Mouse (Mus musculus) CH12.LX (cell line): ENCODE measurements around the gene 2810459M11Rik. TPM values are rescaled to one million over a fixed set of nuclear protein-coding genes. Genes with fewer than 3 reads are reported as not detected.
A peak's percentile ranks its signal among the peaks of the same experiment; 100 is the strongest.

Source experiments
- DNase-seq: peaks from one replicate; pipeline ENCODE4 v3.0.0-alpha.2; 2013; ENCODE audit errors: extremely low read depth
- H3K27ac ChIP-seq: 2 replicates; pipeline ENCODE4 v1.5.1; 2012; ENCODE audit warnings: low read depth, mild to moderate bottlenecking, control low read depth, moderate library complexity; ENCODE audit not compliant: insufficient read depth
- H3K27me3 ChIP-seq: replicated peaks from 2 replicates; pipeline ENCODE3; 2012; ENCODE audit warnings: inconsistent platforms
- H3K36me3 ChIP-seq, 2 experiments: replicated peaks in 1 of 2; 2 replicates each; pipeline versions ENCODE3 to v1.6.1; 2012; ENCODE audit warnings: inconsistent platforms in 1 of 2, low read length in 1 of 2, mild to moderate bottlenecking in 1 of 2, mixed read lengths in 1 of 2, moderate library complexity in 1 of 2; ENCODE audit not compliant: control insufficient read depth in 1 of 2, insufficient read depth in 1 of 2
- H3K4me1 ChIP-seq, 2 experiments: 2 replicates each; pipeline ENCODE4 v1.6.1; 2012; ENCODE audit warnings: inconsistent platforms in 1 of 2, moderate library complexity in 1 of 2; ENCODE audit not compliant: insufficient read depth in 2 of 2, control insufficient read depth in 1 of 2
- H3K4me2 ChIP-seq: 2 replicates; pipeline ENCODE4 v1.6.1; 2012; ENCODE audit warnings: low read depth, mild to moderate bottlenecking, control low read depth; ENCODE audit not compliant: poor library complexity, insufficient read depth, severe bottlenecking
- H3K4me3 ChIP-seq, 3 experiments: fragments of 150-350 bp in 1 of 3; sonication (generic) in 1 of 3; replicated peaks in 1 of 3; 2 replicates each; pipeline versions ENCODE3 to v1.5.1; 2011 to 2012; ENCODE audit warnings: low read depth in 2 of 3, low read length in 2 of 3, mild to moderate bottlenecking in 2 of 3, moderate library complexity in 2 of 3, control low read depth in 1 of 3, improper control_type of control experiment in 1 of 3, inconsistent platforms in 1 of 3, mixed read lengths in 1 of 3; ENCODE audit not compliant: poor library complexity in 1 of 3
- H3K79me2 ChIP-seq: replicated peaks from 2 replicates; pipeline ENCODE4 v1.6.1; 2012; ENCODE audit warnings: mild to moderate bottlenecking, moderate library complexity; ENCODE audit not compliant: control insufficient read depth, poor library complexity, insufficient read depth, severe bottlenecking; ENCODE audit errors: extremely low read depth
- H3K9ac ChIP-seq: 2 replicates; pipeline ENCODE4 v1.6.1; 2012; ENCODE audit warnings: low read depth, mild to moderate bottlenecking, control low read depth, moderate library complexity; ENCODE audit not compliant: insufficient read depth
- H3K9me3 ChIP-seq: replicated peaks from 2 replicates; pipeline ENCODE3; 2012; ENCODE audit warnings: low read length, inconsistent platforms, mixed read lengths
- BHLHE40 ChIP-seq: IDR thresholded peaks from 2 replicates; pipeline ENCODE4 v1.6.1; 2011; ENCODE audit warnings: mild to moderate bottlenecking, low read depth, low read length, improper control_type of control experiment
- CHD1 ChIP-seq: IDR thresholded peaks from 2 replicates; pipeline ENCODE4 v1.6.1; 2012; ENCODE audit warnings: low read depth, low read length, improper control_type of control experiment, inconsistent platforms
- CHD2 ChIP-seq: IDR thresholded peaks from 2 replicates; pipeline ENCODE4 v1.6.1; 2011; ENCODE audit warnings: low read length, improper control_type of control experiment
- E2F4 ChIP-seq: IDR thresholded peaks from 2 replicates; pipeline ENCODE4 v1.6.1; 2011; ENCODE audit warnings: low read depth, low read length, improper control_type of control experiment; ENCODE audit not compliant: insufficient replicate concordance
- ELF1 ChIP-seq: IDR thresholded peaks from 2 replicates; pipeline ENCODE4 v1.6.1; 2014; ENCODE audit warnings: low read depth, mild to moderate bottlenecking, inconsistent platforms, low read length, improper control_type of control experiment
- EP300 ChIP-seq: IDR thresholded peaks from 2 replicates; pipeline ENCODE4 v1.6.1; 2011; ENCODE audit warnings: low read length, improper control_type of control experiment
- ETS1 ChIP-seq: conservative IDR thresholded peaks from 2 replicates; pipeline ENCODE4 v1.6.1; 2012; ENCODE audit warnings: low read depth, mild to moderate bottlenecking, inconsistent platforms, low read length, improper control_type of control experiment, moderate library complexity
- GABPA ChIP-seq: IDR thresholded peaks from 2 replicates; pipeline ENCODE4 v1.6.1; 2012; ENCODE audit warnings: low read depth, low read length, improper control_type of control experiment, inconsistent platforms; ENCODE audit not compliant: insufficient replicate concordance
- HCFC1 ChIP-seq: IDR thresholded peaks from 2 replicates; pipeline ENCODE4 v1.6.1; 2012; ENCODE audit warnings: low read depth, mild to moderate bottlenecking, inconsistent platforms, low read length, improper control_type of control experiment
- IRF4 ChIP-seq: IDR thresholded peaks from 2 replicates; pipeline ENCODE4 v1.6.1; 2014; ENCODE audit warnings: low read depth, mild to moderate bottlenecking, inconsistent platforms, low read length, improper control_type of control experiment
- JUN ChIP-seq: IDR thresholded peaks from 2 replicates; pipeline ENCODE4 v1.6.1; 2011; ENCODE audit warnings: low read depth, mild to moderate bottlenecking, low read length, improper control_type of control experiment, moderate library complexity; ENCODE audit not compliant: insufficient read depth
- JUND ChIP-seq: conservative IDR thresholded peaks from 2 replicates; pipeline ENCODE4 v1.6.1; 2011; ENCODE audit warnings: low read depth, low read length, improper control_type of control experiment
- KAT2A ChIP-seq: IDR thresholded peaks from 2 replicates; pipeline ENCODE4 v1.6.1; 2012; ENCODE audit warnings: low read length, improper control_type of control experiment, inconsistent platforms; ENCODE audit not compliant: insufficient replicate concordance
- MAFK ChIP-seq: IDR thresholded peaks from 2 replicates; pipeline ENCODE4 v1.6.1; 2011; ENCODE audit warnings: low read length, improper control_type of control experiment; ENCODE audit not compliant: insufficient replicate concordance
- MAZ ChIP-seq: IDR thresholded peaks from 2 replicates; pipeline ENCODE4 v1.6.1; 2012; ENCODE audit warnings: low read depth, mild to moderate bottlenecking, inconsistent platforms, low read length, improper control_type of control experiment, moderate library complexity
- MEF2A ChIP-seq: IDR thresholded peaks from 2 replicates; pipeline ENCODE4 v1.6.1; 2014; ENCODE audit warnings: low read depth, mild to moderate bottlenecking, inconsistent platforms, low read length, improper control_type of control experiment, borderline replicate concordance
- MXI1 ChIP-seq: IDR thresholded peaks from 2 replicates; pipeline ENCODE4 v1.6.1; 2011; ENCODE audit warnings: mild to moderate bottlenecking, low read depth, low read length, improper control_type of control experiment
- MYC ChIP-seq: IDR thresholded peaks from 2 replicates; pipeline ENCODE4 v1.6.1; 2011; ENCODE audit warnings: low read depth, mild to moderate bottlenecking, improper control_type of control experiment, low read length
- NRF1 ChIP-seq: IDR thresholded peaks from 2 replicates; pipeline ENCODE4 v1.6.1; 2014; ENCODE audit warnings: low read depth, mild to moderate bottlenecking, inconsistent platforms, low read length, improper control_type of control experiment, moderate library complexity
- POLR2A ChIP-seq: IDR thresholded peaks from 2 replicates; pipeline ENCODE4 v1.6.1; 2011; ENCODE audit warnings: low read depth, mild to moderate bottlenecking, improper control_type of control experiment, low read length
- POLR2AphosphoS2 ChIP-seq: IDR thresholded peaks from 2 replicates; pipeline ENCODE4 v1.6.1; 2011; ENCODE audit warnings: low read depth, low read length, improper control_type of control experiment
- RAD21 ChIP-seq: IDR thresholded peaks from 2 replicates; pipeline ENCODE4 v1.6.1; 2011; ENCODE audit warnings: low read depth, mild to moderate bottlenecking, low read length, improper control_type of control experiment, moderate library complexity
- RCOR1 ChIP-seq: conservative IDR thresholded peaks from 2 replicates; pipeline ENCODE4 v1.6.1; 2012; ENCODE audit warnings: low read depth, mild to moderate bottlenecking, inconsistent platforms, low read length, improper control_type of control experiment
- SIN3A ChIP-seq: IDR thresholded peaks from 2 replicates; pipeline ENCODE4 v1.6.1; 2012; ENCODE audit warnings: low read length, improper control_type of control experiment, inconsistent platforms
- SMC3 ChIP-seq: IDR thresholded peaks from 2 replicates; pipeline ENCODE4 v1.6.1; 2011; ENCODE audit warnings: low read depth, low read length, improper control_type of control experiment
- TBP ChIP-seq: conservative IDR thresholded peaks from 2 replicates; pipeline ENCODE4 v1.6.1; 2011; ENCODE audit warnings: low read depth, low read length, improper control_type of control experiment
- TCF12 ChIP-seq: IDR thresholded peaks from 2 replicates; pipeline ENCODE4 v1.6.1; 2014; ENCODE audit warnings: low read depth, mild to moderate bottlenecking, inconsistent platforms, low read length, improper control_type of control experiment
- UBTF ChIP-seq: IDR thresholded peaks from 2 replicates; pipeline ENCODE4 v1.6.1; 2012; ENCODE audit warnings: low read depth, mild to moderate bottlenecking, inconsistent platforms, low read length, improper control_type of control experiment, moderate library complexity
- USF2 ChIP-seq: conservative IDR thresholded peaks from 2 replicates; pipeline ENCODE4 v1.6.1; 2011; ENCODE audit warnings: low read depth, low read length, improper control_type of control experiment
- ZKSCAN1 ChIP-seq: IDR thresholded peaks from 2 replicates; pipeline ENCODE4 v1.6.1; 2012; ENCODE audit warnings: low read depth, inconsistent platforms, low read length, improper control_type of control experiment, borderline replicate concordance
- ZMIZ1 ChIP-seq: IDR thresholded peaks from 2 replicates; pipeline ENCODE4 v1.6.1; 2012; ENCODE audit warnings: low read depth, mild to moderate bottlenecking, inconsistent platforms, low read length, improper control_type of control experiment
- dilution Hi-C: fragments of 300-500 bp; cut with MboI; formaldehyde crosslinking; loops from 2 replicates; pipeline ENCODE4 v1.14.3; 2020; ENCODE audit warnings: low sequenced_read_pairs; ENCODE audit not compliant: extremely low pct_unique_long_range_greater_than_20kb, extremely low pct_ligation_motif_present
- in situ Hi-C: fragments of 300-500 bp; cut with MboI; formaldehyde crosslinking; loops from 3 replicates; pipeline ENCODE4 v1.14.3; 2019; ENCODE audit warnings: low sequenced_read_pairs, low pct_ligation_motif_present, low pct_unique_long_range_greater_than_20kb, mixed read lengths
- polyA plus RNA-seq: library from polyadenylated mRNA; unstranded; fragments of >175 nt; gene quantifications from 2 replicates; pipeline ENCODE4 v1.2.1, GENCODE M21; 2012; ENCODE audit warnings: low read depth; ENCODE audit not compliant: insufficient read length
- total RNA-seq, 2 experiments: library from RNA; depleted of rRNA; stranded (reverse); fragments of 300-350 nt in 1 of 2; fragments of >200 nt in 1 of 2; gene quantifications; 2 replicates each; pipeline ENCODE4 v1.2.3; 2012 to 2014

The 2810459M11Rik gene
- total and polyA plus RNA-seq, 3 experiments = not detected

DNA sequence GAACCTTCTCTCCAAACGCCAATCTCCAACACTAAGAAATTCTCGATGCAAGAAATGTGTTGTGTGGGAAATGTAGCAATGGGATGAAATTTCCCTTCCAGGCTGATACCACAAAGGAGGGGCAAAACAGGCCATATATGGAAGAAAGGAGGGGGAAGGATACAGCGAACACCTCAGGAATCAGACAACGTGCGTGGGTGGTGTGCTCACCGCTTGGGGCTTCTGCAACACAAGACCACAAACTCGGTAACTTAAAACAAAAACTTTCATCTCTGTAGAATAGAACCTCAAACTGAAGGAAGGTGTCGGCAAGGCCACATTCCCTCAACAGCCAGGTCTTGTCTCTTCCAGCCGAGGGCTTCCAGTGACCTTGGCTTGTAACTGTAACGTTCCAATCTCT lies 40.1 kb upstream of the 2810459M11Rik start:
- Histone ChIP-seq H3K4me2 (no peak overlapping the region), H3K36me3 (no peaks in the 10 kb centered on the region), H3K9ac (no peak overlapping the region), H3K27me3 (no peaks in the 10 kb centered on the region), H3K9me3 (no peaks in the 10 kb centered on the region), H3K27ac (no peak overlapping the region; the same call in 1 of the 2 replicates), H3K79me2 (no peaks in the 10 kb centered on the region), H3K4me1 (peaks cover 20 to 27% of the 10 kb centered on the region in 2 experiments), H3K4me3 (no peak overlapping the region)
- TF ChIP-seq SIN3A = no peak
- TF ChIP-seq MXI1 = no peak
- TF ChIP-seq IRF4 = no peak
- dilution Hi-C loops = no loop called here
- DNase-seq = no peak
- in situ Hi-C loops = loop anchor here (5.0 kb wide), 4 partner anchors 43 to 253 kb away; partner anchors contain the start of gene Gpr55

DNA sequence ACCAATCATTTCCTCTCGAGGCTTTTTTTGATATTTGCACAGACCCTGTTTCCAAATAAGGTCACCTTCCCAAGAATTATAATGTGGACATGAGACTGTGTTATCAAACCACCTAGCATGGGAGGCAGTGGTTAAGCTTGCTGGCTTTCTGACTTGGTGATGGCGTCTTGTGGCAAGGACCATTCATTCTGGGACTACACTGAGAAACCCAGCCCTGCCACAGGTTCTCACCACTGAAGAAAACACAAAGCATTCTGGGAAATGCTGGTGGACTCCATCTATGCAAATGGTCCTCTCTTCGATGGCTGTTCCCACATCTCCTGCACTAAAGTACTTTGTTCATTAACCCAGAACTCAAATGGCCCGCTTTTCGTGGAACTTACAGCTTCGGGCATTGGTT lies 39.6 kb upstream of the 2810459M11Rik start:
- DNase-seq = peak; percentile 82
- Histone ChIP-seq H3K4me2 (peak overlapping the region; percentile 8; the same call in 1 of the 2 replicates), H3K79me2 (no peaks in the 10 kb centered on the region), H3K27me3 (no peaks in the 10 kb centered on the region), H3K9ac (no peak overlapping the region), H3K9me3 (no peaks in the 10 kb centered on the region), H3K36me3 (no peaks in the 10 kb centered on the region), H3K4me3 (no peak overlapping the region), H3K27ac (peak overlapping the region; percentile 27), H3K4me1 (peaks cover 20 to 27% of the 10 kb centered on the region in 2 experiments)
- dilution Hi-C loops (no loop called here), in situ Hi-C loops (loop anchor here (5.0 kb wide), 4 partner anchors 44 to 254 kb away; partner anchors contain the start of gene Gpr55)
- peak; percentile 52; the same call in 1 of the 2 replicates for TF ChIP-seq ETS1
- TF ChIP-seq JUN = peak; percentile 51; the same call in 1 of the 2 replicates
- no peak for TF ChIP-seq ELF1
- peak; percentile 73 for TF ChIP-seq EP300
- TF ChIP-seq UBTF = no peak
- no peak; the same call in none of the 2 replicates for TF ChIP-seq RAD21
- peak; percentile 59; the same call in 1 of the 2 replicates for TF ChIP-seq MAFK
- TF ChIP-seq E2F4 = 0 out of 2 replicates have a peak, but pooled peaks have one; percentile 40
- peak; percentile 32; the same call in 1 of the 2 replicates for TF ChIP-seq NRF1
- no peak; the same call in 1 of the 2 replicates for TF ChIP-seq MAZ
- no peak for TF ChIP-seq POLR2AphosphoS2
- TF ChIP-seq MXI1 = peak; percentile 42; the same call in 1 of the 2 replicates
- no peak for TF ChIP-seq USF2
- no peak for TF ChIP-seq CHD1
- 0 out of 2 replicates have a peak, but pooled peaks have one; percentile 25 for TF ChIP-seq TBP
- TF ChIP-seq RCOR1 = 0 out of 2 replicates have a peak, but pooled peaks have one; percentile 48
- peak; percentile 72 for TF ChIP-seq BHLHE40
- 0 out of 2 replicates have a peak, but pooled peaks have one; percentile 51 for TF ChIP-seq KAT2A
- TF ChIP-seq MEF2A = peak; percentile 41; the same call in 1 of the 2 replicates
- no peak for TF ChIP-seq GABPA
- TF ChIP-seq ZKSCAN1 = no peak
- TF ChIP-seq TCF12 = peak; percentile 53
- TF ChIP-seq MYC = 0 out of 2 replicates have a peak, but pooled peaks have one; percentile 54
- peak; percentile 92 for TF ChIP-seq IRF4
- TF ChIP-seq CHD2 = no peak
- peak; percentile 77 for TF ChIP-seq JUND
- TF ChIP-seq ZMIZ1 = no peak
- TF ChIP-seq POLR2A = 0 out of 2 replicates have a peak, but pooled peaks have one; percentile 39
- TF ChIP-seq HCFC1 = peak; percentile 39; the same call in 1 of the 2 replicates
- peak; percentile 23 for TF ChIP-seq SMC3
